Comparison of ENCODE assay signal across 18 mouse cellular contexts in genomic region chr17:27166901-27167300, GRCm38 (mm10). TPM values are rescaled to one million over a fixed set of nuclear protein-coding genes. Genes with fewer than 3 reads are reported as not detected.
DNase-seq lines count a peak whose midpoint lies in the region; ATAC-seq and TF ChIP-seq lines count a peak whose summit lies in the region.
"Had no signal": no experiment of that assay in that cellular context is flagged by ENCODE, and none has a peak within 500 bp of the region (broad histone marks: within the 10 kb centered on the region; RNA-seq: fewer than 3 reads in every experiment).

No protein-coding gene starts in this region.

- H3K9ac ChIP-seq in kidney, embryonic 14.5 days (ENCODE audit: low read depth, low read length) = no peak overlapping the region
- no peak overlapping the region for H3K9ac ChIP-seq in kidney, embryonic 16.5 days (replicated peaks; ENCODE audit: low read length)
- H3K9ac ChIP-seq in CH12.LX (ENCODE audit: insufficient read depth, low read depth) = peak overlapping the region; percentile 68
- H3K9ac ChIP-seq: forebrain, embryonic 13.5 days; forebrain, postnatal 0 days; heart, embryonic 15.5 days; hindbrain, embryonic 14.5 days; intestine, embryonic 15.5 days had no signal

- TF ChIP-seq POLR2A in CH12.LX (IDR thresholded peaks at IDR 0.05; ENCODE audit: low read depth, low read length) = peak; percentile 57

- in situ Hi-C loops in CH12.LX (cut with MboI; ENCODE audit: low pct_ligation_motif_present, low pct_unique_long_range_greater_than_20kb, low sequenced_read_pairs) = loop anchor here (10.0 kb wide), 1 partner anchor 158 kb away; no protein-coding TSS in a partner anchor

- DNase-seq in heart, adult 11 months = peak; percentile 94
- DNase-seq in heart, postnatal 36 days = no peak
- DNase-seq in CH12.LX (ENCODE audit: extremely low read depth) = no peak
- DNase-seq in gastrocnemius, postnatal 14 days = peak; percentile 59
- no peak for DNase-seq in natural killer cell, adult 2 months (ENCODE audit: low spot score in 2 of 2)
- DNase-seq in right cerebral cortex, adult 18-20 months = no peak
- DNase-seq: adrenal gland, adult 2 months; adrenal gland, postnatal 25 days; cerebellum, adult 2 months; forebrain, postnatal 0 days had no signal

- no peak for TF ChIP-seq EP300 in CH12.LX (IDR thresholded peaks at IDR 0.05; ENCODE audit: low read length)

- peaks cover 42% of the 10 kb centered on the region for H3K79me2 ChIP-seq in CH12.LX (replicated peaks; ENCODE audit: control insufficient read depth, extremely low read depth, insufficient read depth, poor library complexity, severe bottlenecking)

- H3K4me3 ChIP-seq in kidney, embryonic 14.5 days (ENCODE audit: low read length) = no peak overlapping the region
- no peak overlapping the region for H3K4me3 ChIP-seq in kidney, embryonic 16.5 days (ENCODE audit: low read length)
- H3K4me3 ChIP-seq in CH12.LX (replicated peaks in 1 of 3; ENCODE audit: low read depth in 2 of 3, low read length in 2 of 3, poor library complexity in 1 of 3) = peak overlapping the region; percentile 55 to 77 (median 75)
- H3K4me3 ChIP-seq: embryonic facial prominence, embryonic 10.5 days; forebrain, embryonic 13.5 days; heart, embryonic 15.5 days; hindbrain, embryonic 10.5 days; intestine, embryonic 15.5 days had no signal

- H3K27me3 ChIP-seq in kidney, embryonic 14.5 days (ENCODE audit: control insufficient read depth, insufficient read depth, low read length) = no peaks in the 10 kb centered on the region
- no peaks in the 10 kb centered on the region for H3K27me3 ChIP-seq in kidney, embryonic 16.5 days (ENCODE audit: insufficient read depth, low read length)
- no peaks in the 10 kb centered on the region for H3K27me3 ChIP-seq in CH12.LX (replicated peaks)
- H3K27me3 ChIP-seq: forebrain, embryonic 13.5 days; intestine, embryonic 15.5 days had no signal

- dilution Hi-C loops in CH12.LX (cut with MboI; ENCODE audit: extremely low pct_ligation_motif_present, extremely low pct_unique_long_range_greater_than_20kb, low sequenced_read_pairs) = no loop called here

- no peak overlapping the region for H3K27ac ChIP-seq in kidney, embryonic 14.5 days (ENCODE audit: low read depth, low read length)
- no peak overlapping the region for H3K27ac ChIP-seq in kidney, embryonic 16.5 days (ENCODE audit: low read length)
- H3K27ac ChIP-seq in CH12.LX (ENCODE audit: insufficient read depth, low read depth) = peak overlapping the region; percentile 94
- H3K27ac ChIP-seq: forebrain, embryonic 13.5 days; hindbrain, embryonic 14.5 days; intestine, embryonic 15.5 days had no signal

- no peaks in the 10 kb centered on the region for H3K9me3 ChIP-seq in kidney, embryonic 14.5 days (ENCODE audit: control insufficient read depth, low read length)
- no peaks in the 10 kb centered on the region for H3K9me3 ChIP-seq in kidney, embryonic 16.5 days (ENCODE audit: low read length)
- H3K9me3 ChIP-seq in CH12.LX (replicated peaks; ENCODE audit: low read length) = no peaks in the 10 kb centered on the region
- H3K9me3 ChIP-seq: embryonic facial prominence, embryonic 10.5 days; forebrain, embryonic 13.5 days; heart, embryonic 15.5 days; hindbrain, embryonic 10.5 days; intestine, embryonic 15.5 days had no signal

- intact Hi-C loops in heart, postnatal 36 days (cut with DNase I) = no loop called here
- intact Hi-C loops in gastrocnemius, postnatal 14 days (cut with DNase I; ENCODE audit: low total_unique reads) = no loop called here

- no peak for TF ChIP-seq RAD21 in CH12.LX (IDR thresholded peaks at IDR 0.05; ENCODE audit: low read depth, low read length)

- no peak overlapping the region for H3K4me2 ChIP-seq in kidney, embryonic 14.5 days (replicated peaks; ENCODE audit: low read depth, low read length)
- H3K4me2 ChIP-seq in kidney, embryonic 16.5 days (replicated peaks; ENCODE audit: low read depth, low read length) = no peak overlapping the region
- H3K4me2 ChIP-seq in CH12.LX (ENCODE audit: insufficient read depth, low read depth, poor library complexity, severe bottlenecking) = peak overlapping the region; percentile 71
- H3K4me2 ChIP-seq: forebrain, embryonic 13.5 days; heart, embryonic 15.5 days; hindbrain, embryonic 14.5 days; intestine, embryonic 15.5 days had no signal

- no peaks in the 10 kb centered on the region for H3K4me1 ChIP-seq in kidney, embryonic 14.5 days (ENCODE audit: control insufficient read depth, insufficient read depth, low read length)
- H3K4me1 ChIP-seq in kidney, embryonic 16.5 days (ENCODE audit: insufficient read depth, low read length) = no peaks in the 10 kb centered on the region
- peaks cover 51 to 81% of the 10 kb centered on the region in 2 experiments for H3K4me1 ChIP-seq in CH12.LX (ENCODE audit: control insufficient read depth in 1 of 2, insufficient read depth in 2 of 2)
- H3K4me1 ChIP-seq: forebrain, embryonic 13.5 days had no signal

- no peaks in the 10 kb centered on the region for H3K36me3 ChIP-seq in kidney, embryonic 14.5 days (ENCODE audit: control insufficient read depth, insufficient read depth, low read length)
- no peaks in the 10 kb centered on the region for H3K36me3 ChIP-seq in kidney, embryonic 16.5 days (ENCODE audit: insufficient read depth, low read length)
- H3K36me3 ChIP-seq in CH12.LX (replicated peaks in 1 of 2; ENCODE audit: control insufficient read depth in 1 of 2, insufficient read depth in 1 of 2, low read length in 1 of 2) = peaks cover 13 to 35% of the 10 kb centered on the region in 2 experiments
- H3K36me3 ChIP-seq: embryonic facial prominence, embryonic 10.5 days; heart, embryonic 15.5 days; hindbrain, embryonic 10.5 days; intestine, embryonic 15.5 days had no signal

- WGBS in kidney, embryonic 14.5 days = 71% methylated on average over 6 of the region's 6 CpGs
- 68% methylated on average over 6 of the region's 6 CpGs for WGBS in kidney, embryonic 16.5 days

- ATAC-seq in kidney, embryonic 14.5 days (ENCODE audit: low FRiP score, low TSS enrichment) = 0 out of 2 replicates have a peak, but pooled peaks have one; percentile 28
- ATAC-seq in kidney, embryonic 16.5 days (ENCODE audit: low FRiP score, low TSS enrichment) = no peak
- ATAC-seq: forebrain, embryonic 13.5 days; forebrain, postnatal 0 days; intestine, embryonic 15.5 days had no signal

- no peak for TF ChIP-seq CTCF in CH12.LX (conservative IDR thresholded peaks at IDR 0.05 in 1 of 2, IDR thresholded peaks at IDR 0.05 in 1 of 2; ENCODE audit: low read depth in 2 of 2, low read length in 2 of 2)

TF ChIP-seq in CH12.LX, 34 proteins besides CTCF, POLR2A, EP300 and RAD21 (continues in another document):
- TF ChIP-seq GABPA (IDR thresholded peaks at IDR 0.05; ENCODE audit: insufficient replicate concordance, low read depth, low read length) = no peak
- no peak for TF ChIP-seq MAZ (IDR thresholded peaks at IDR 0.05; ENCODE audit: low read depth, low read length)
- no peak for TF ChIP-seq MEF2A (IDR thresholded peaks at IDR 0.05; ENCODE audit: borderline replicate concordance, low read depth, low read length)
- TF ChIP-seq ELF1 (IDR thresholded peaks at IDR 0.05; ENCODE audit: low read depth, low read length) = no peak
- TF ChIP-seq TBP (conservative IDR thresholded peaks at IDR 0.05; ENCODE audit: low read depth, low read length) = no peak
- no peak for TF ChIP-seq POLR2AphosphoS2 (IDR thresholded peaks at IDR 0.05; ENCODE audit: low read depth, low read length)
- no peak for TF ChIP-seq NELFE (IDR thresholded peaks at IDR 0.05; ENCODE audit: low read depth, low read length)
- peak; percentile 23; the same call in 1 of the 2 replicates for TF ChIP-seq TCF12 (IDR thresholded peaks at IDR 0.05; ENCODE audit: low read depth, low read length)
- no peak for TF ChIP-seq KAT2A (IDR thresholded peaks at IDR 0.05; ENCODE audit: insufficient replicate concordance, low read length)
- 0 out of 2 replicates have a peak, but pooled peaks have one; percentile 21 for TF ChIP-seq UBTF (IDR thresholded peaks at IDR 0.05; ENCODE audit: low read depth, low read length)
- no peak for TF ChIP-seq ZC3H11A (IDR thresholded peaks at IDR 0.05; ENCODE audit: low read depth, low read length)
- TF ChIP-seq SIN3A (IDR thresholded peaks at IDR 0.05; ENCODE audit: low read length) = no peak
- TF ChIP-seq ZMIZ1 (IDR thresholded peaks at IDR 0.05; ENCODE audit: low read depth, low read length) = no peak; the same call in 1 of the 2 replicates
- no peak for TF ChIP-seq JUND (conservative IDR thresholded peaks at IDR 0.05; ENCODE audit: low read depth, low read length)
- TF ChIP-seq MAX (IDR thresholded peaks at IDR 0.05; ENCODE audit: low read length) = 0 out of 2 replicates have a peak, but pooled peaks have one; percentile 26
- TF ChIP-seq PAX5 (IDR thresholded peaks at IDR 0.05; ENCODE audit: low read length) = no peak
- TF ChIP-seq CHD1 (IDR thresholded peaks at IDR 0.05; ENCODE audit: low read depth, low read length) = no peak
- no peak for TF ChIP-seq JUN (IDR thresholded peaks at IDR 0.05; ENCODE audit: insufficient read depth, low read depth, low read length)

RNA-seq across cellular contexts. Expression of gene Ip6k3, which starts 0.7 kb away (rescaled TPM):
- 1 to 10 TPM; 4.7 to 7.9 TPM for total RNA-seq in heart, postnatal 36 days (2021)
- 0.12 TPM in 1 of 2 replicates, not detected in the other for polyA plus RNA-seq in kidney, embryonic 14.5 days (2014; fragmentation: Nextera tagmentation; extraction: Ambion mirVana)
- 0.15 and 0.19 TPM in 2 replicates for polyA plus RNA-seq in kidney, embryonic 16.5 days (2015; fragmentation: Nextera tagmentation; extraction: Ambion mirVana)
- total RNA-seq in CH12.LX (2012; rRNA removed) (43.4 and 65.7 TPM in 2 replicates), CH12.LX (2014; rRNA removed) (25.9 and 26.3 TPM in 2 replicates)
- 49.6 and 53.9 TPM in 2 replicates for polyA plus RNA-seq in CH12.LX (2012; ENCODE audit: insufficient read length, low read depth)
- 100 to 1,000 TPM in 1 of 2 experiments, 10 to 100 TPM in 1; 91.4 to 128 TPM for total RNA-seq in gastrocnemius, postnatal 14 days (2021)
- total RNA-seq: forebrain, postnatal 0 days had no signal
- polyA plus RNA-seq: embryonic facial prominence, embryonic 10.5 days had no signal

RNA-seq across cellular contexts. Expression of gene Uqcc2, which starts 33.2 kb away (rescaled TPM):
- 100 to 1,000 TPM; 291 to 337 TPM for total RNA-seq in heart, postnatal 36 days (2021)
- 293 and 406 TPM in 2 replicates for polyA plus RNA-seq in kidney, embryonic 14.5 days (2014; fragmentation: Nextera tagmentation; extraction: Ambion mirVana)
- polyA plus RNA-seq in kidney, embryonic 16.5 days (2015; fragmentation: Nextera tagmentation; extraction: Ambion mirVana) = 266 TPM in 2 replicates
- total RNA-seq in CH12.LX (2012; rRNA removed) = 198 and 208 TPM in 2 replicates
- total RNA-seq in CH12.LX (2014; rRNA removed) = 240 and 277 TPM in 2 replicates
- 107 and 126 TPM in 2 replicates for polyA plus RNA-seq in CH12.LX (2012; ENCODE audit: insufficient read length, low read depth)
- total RNA-seq in gastrocnemius, postnatal 14 days (2021) = 100 to 1,000 TPM; 342 TPM

RNA-seq across cellular contexts. Expression of gene Lemd2, which starts 37.4 kb away (rescaled TPM):
- total RNA-seq in heart, postnatal 36 days (2021) = 10 to 100 TPM; 29.0 to 29.1 TPM
- 14.5 and 15.6 TPM in 2 replicates for polyA plus RNA-seq in kidney, embryonic 14.5 days (2014; fragmentation: Nextera tagmentation; extraction: Ambion mirVana)
- 9.7 and 10.0 TPM in 2 replicates for polyA plus RNA-seq in kidney, embryonic 16.5 days (2015; fragmentation: Nextera tagmentation; extraction: Ambion mirVana)
- total RNA-seq in CH12.LX (2012; rRNA removed) (26.5 and 28.8 TPM in 2 replicates), CH12.LX (2014; rRNA removed) (15.1 and 15.5 TPM in 2 replicates)
- polyA plus RNA-seq in CH12.LX (2012; ENCODE audit: insufficient read length, low read depth) = 18.4 and 22.5 TPM in 2 replicates
- 10 to 100 TPM; 17.8 to 18.0 TPM for total RNA-seq in gastrocnemius, postnatal 14 days (2021)

Comparison
In these comparisons a context has a peak if more than half of its experiments do, and no peak if none do; other contexts are left out.
1. DNase-seq: peak in heart, adult 11 months (single experiment) and gastrocnemius, postnatal 14 days (single experiment); none in heart, postnatal 36 days (0 of 2), CH12.LX (single experiment), natural killer cell, adult 2 months (0 of 2) and right cerebral cortex, adult 18-20 months (single experiment).
2. H3K4me3 ChIP-seq: peak in CH12.LX (3 of 3); none in kidney, embryonic 14.5 days (single experiment) and kidney, embryonic 16.5 days (single experiment).